In the genomic region with DNA sequence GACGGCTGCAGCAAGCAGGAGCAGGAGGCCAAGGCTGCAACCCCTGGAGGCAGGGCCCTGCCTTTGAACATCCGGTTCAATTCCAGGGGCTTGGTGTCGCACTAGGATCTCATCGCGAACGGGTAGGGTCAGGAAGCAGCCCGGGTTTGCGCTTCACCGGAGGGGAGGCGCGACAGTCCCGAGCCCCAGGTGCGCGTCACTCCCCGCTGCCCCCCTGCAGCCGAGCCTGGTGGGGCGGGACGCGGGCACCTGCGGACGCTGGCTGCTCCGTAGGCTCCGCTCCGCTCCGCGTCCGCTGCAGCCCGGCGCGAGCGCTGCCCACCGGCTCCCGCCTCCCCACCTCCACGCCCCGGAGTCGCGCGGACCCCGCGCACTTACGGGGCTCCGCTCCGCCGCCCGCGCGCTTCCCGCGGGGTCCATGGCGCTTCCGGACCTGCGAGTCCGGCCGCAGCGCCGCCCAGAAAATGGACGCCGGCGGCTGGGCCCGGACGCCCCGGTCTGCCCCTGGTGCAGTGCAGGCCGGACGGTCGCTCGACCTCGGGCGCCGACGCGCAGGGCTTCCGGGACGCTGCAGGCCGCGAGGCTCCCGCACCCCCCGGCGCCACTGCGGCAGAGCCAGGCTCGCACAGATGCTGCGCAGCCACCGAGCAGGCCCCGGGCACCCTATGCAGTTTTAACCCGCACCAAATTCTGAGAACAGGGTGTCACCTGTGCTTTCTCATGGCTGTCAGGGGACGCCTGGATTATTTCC, we compare ENCODE assay signal across 8 mouse cellular contexts. TPM values are rescaled to one million over a fixed set of nuclear protein-coding genes. Genes with fewer than 3 reads are reported as not detected.
DNase-seq lines count a peak whose midpoint lies in the region; ATAC-seq and TF ChIP-seq lines count a peak whose summit lies in the region.

No protein-coding gene starts in this region.

- peaks cover 10% of the 10 kb centered on the region; the same call in 1 of the 2 replicates for H3K36me3 ChIP-seq in hindbrain, embryonic 14.5 days (replicated peaks; ENCODE audit: control insufficient read depth, insufficient read depth)
- no peaks in the 10 kb centered on the region for H3K36me3 ChIP-seq in midbrain, embryonic 16.5 days (ENCODE audit: control insufficient read depth, insufficient read depth, low read length)
- no peaks in the 10 kb centered on the region; the same call in 1 of the 2 replicates for H3K36me3 ChIP-seq in splenic B cell, adult 2 months (ENCODE audit: control insufficient read depth, insufficient read depth, low read length, poor library complexity, severe bottlenecking)

- TF ChIP-seq CTCF in layer of hippocampus, adult 2 months (conservative IDR thresholded peaks at IDR 0.05): peak; percentile 16; the same call in 1 of the 2 replicates

- no peaks in the 10 kb centered on the region for H3K9me3 ChIP-seq in hindbrain, embryonic 14.5 days (ENCODE audit: control insufficient read depth, low read length)
- no peaks in the 10 kb centered on the region for H3K9me3 ChIP-seq in midbrain, embryonic 16.5 days (replicated peaks; ENCODE audit: control insufficient read depth, low read length, poor library complexity, severe bottlenecking)

- DNase-seq in layer of hippocampus, adult 2 months (ENCODE audit: low spot score in 2 of 2): no peak
- no peak for DNase-seq in layer of hippocampus, adult 9-11 months
- DNase-seq in cerebellum, adult 9-10 months: peak; percentile 77
- peak; percentile 69 for DNase-seq in gastrocnemius, adult 18-20 months (ENCODE audit: low spot score)
- peak; percentile 61 for DNase-seq in hindbrain, embryonic 14.5 days (ENCODE audit: low spot score)
- peak; percentile 71 for DNase-seq in liver
- DNase-seq in splenic B cell, adult 2 months (ENCODE audit: low read depth, low spot score): peak; percentile 73

- no peaks in the 10 kb centered on the region for H3K27me3 ChIP-seq in hindbrain, embryonic 14.5 days (ENCODE audit: control insufficient read depth, insufficient read depth, low read length)
- no peaks in the 10 kb centered on the region for H3K27me3 ChIP-seq in midbrain, embryonic 16.5 days (ENCODE audit: control insufficient read depth, insufficient read depth, low read depth, low read length)
- no peaks in the 10 kb centered on the region for H3K27me3 ChIP-seq in splenic B cell, adult 2 months (ENCODE audit: control insufficient read depth, insufficient read depth, low read length, poor library complexity, severe bottlenecking)

- peak overlapping the region; percentile 98 for H3K9ac ChIP-seq in hindbrain, embryonic 14.5 days
- H3K9ac ChIP-seq in midbrain, embryonic 16.5 days (ENCODE audit: low read depth, low read length): peak overlapping the region; percentile 95

- peaks cover 42% of the 10 kb centered on the region for H3K4me1 ChIP-seq in hindbrain, embryonic 14.5 days (replicated peaks; ENCODE audit: control insufficient read depth, insufficient read depth, low read length)
- H3K4me1 ChIP-seq in midbrain, embryonic 16.5 days (ENCODE audit: control insufficient read depth, insufficient read depth, low read length): peaks cover 16% of the 10 kb centered on the region

- peak overlapping the region; percentile 98 for H3K27ac ChIP-seq in layer of hippocampus, adult 2 months
- H3K27ac ChIP-seq in hindbrain, embryonic 14.5 days: peak overlapping the region; percentile 95
- H3K27ac ChIP-seq in midbrain, embryonic 16.5 days (ENCODE audit: low read length): peak overlapping the region; percentile 93

- peak overlapping the region; percentile 82 for H3K4me3 ChIP-seq in layer of hippocampus, adult 2 months
- H3K4me3 ChIP-seq in hindbrain, embryonic 14.5 days (replicated peaks; ENCODE audit: low read length): peak overlapping the region; percentile 79
- peak overlapping the region; percentile 76 for H3K4me3 ChIP-seq in midbrain, embryonic 16.5 days (ENCODE audit: low read depth, low read length)

- H3K4me2 ChIP-seq in hindbrain, embryonic 14.5 days (replicated peaks): peak overlapping the region; percentile 88
- H3K4me2 ChIP-seq in midbrain, embryonic 16.5 days (ENCODE audit: low read length): peak overlapping the region; percentile 84

- whole genome bisulfite sequencing in hindbrain, embryonic 14.5 days: under 1% methylated on average over 73 of the region's 85 CpGs
- 0% methylated on average over 75 of the region's 85 CpGs for WGBS in midbrain, embryonic 16.5 days

- ATAC-seq in hindbrain, embryonic 14.5 days (ENCODE audit: low FRiP score): peak; percentile 84
- peak; percentile 88 for ATAC-seq in midbrain, embryonic 16.5 days

RNA-seq across cellular contexts. Expression of a gene that starts 33.0 kb away (rescaled TPM):
- 10 to 100 TPM; 57.9 to 65.3 TPM for total RNA-seq in layer of hippocampus, adult 2 months (2021)
- 10 to 100 TPM; 35.0 to 35.9 TPM for total RNA-seq in gastrocnemius, adult 18-20 months (2021)
- 46.9 and 52.2 TPM in 2 replicates for polyA plus RNA-seq in hindbrain, embryonic 14.5 days (2014; fragmentation: Nextera tagmentation; extraction: Ambion mirVana)
- 57.1 and 58.1 TPM in 2 replicates for polyA plus RNA-seq in midbrain, embryonic 16.5 days (2015; fragmentation: Nextera tagmentation; extraction: Ambion mirVana)

Comparison
In these comparisons a context has a peak if more than half of its experiments do, and no peak if none do; other contexts are left out.
1. DNase-seq: peak in cerebellum, adult 9-10 months (single experiment), gastrocnemius, adult 18-20 months (single experiment), hindbrain, embryonic 14.5 days (single experiment), liver (single experiment) and splenic B cell, adult 2 months (single experiment); none in layer of hippocampus, adult 2 months (0 of 2) and layer of hippocampus, adult 9-11 months (single experiment).
2. Peak in every context shown above with its lines, with median percentiles within 50 percentile points of each other: H3K27ac ChIP-seq and H3K4me3 ChIP-seq.